Mouse (Mus musculus) R1 (cell line): ENCODE results near the gene Bcl11a.

Experiments used
- DNase-seq: peaks from one replicate; pipeline ENCODE4 v3.0.0-alpha.2; 2018; ENCODE audit warnings: low read depth, low spot score

Gene Bcl11a

DNA sequence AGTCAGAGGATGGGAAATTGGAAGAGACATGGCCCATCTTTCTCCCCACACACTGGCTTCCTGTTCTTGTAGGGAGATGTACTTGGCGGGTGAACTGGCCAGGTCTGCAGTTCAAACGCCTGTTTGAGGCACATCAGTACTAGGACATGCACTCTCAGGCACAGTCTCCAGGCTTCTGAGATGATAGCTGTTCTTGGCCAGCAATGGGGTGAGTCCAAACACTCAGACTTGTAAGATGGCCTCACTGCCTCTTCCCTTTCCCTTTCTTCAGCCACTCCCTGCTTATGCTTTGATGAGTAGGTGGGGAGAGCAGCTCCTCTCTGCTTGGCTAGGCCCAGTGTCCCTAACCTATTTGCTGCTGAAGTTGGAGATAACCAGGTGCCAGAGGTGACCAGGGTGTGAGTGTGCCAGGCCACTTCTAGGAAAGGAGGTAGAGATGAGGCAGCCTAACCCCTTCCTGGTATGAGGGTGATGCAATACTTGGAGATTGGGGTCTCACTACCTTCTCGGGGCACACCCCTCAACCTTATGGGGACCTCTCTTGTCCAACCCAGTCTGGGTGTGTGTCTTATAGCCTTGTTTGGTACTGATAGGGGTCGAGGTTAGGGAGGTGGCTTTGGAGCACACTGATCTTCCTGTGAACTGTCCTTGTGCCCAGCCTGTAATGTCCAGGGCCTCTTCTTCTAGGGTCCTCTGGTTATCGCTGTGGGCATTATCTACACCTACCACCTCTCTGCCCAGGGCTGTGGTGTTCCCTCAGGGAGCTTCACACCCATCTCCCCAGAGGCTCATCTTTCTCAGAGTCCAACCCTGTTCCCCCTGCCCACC is 51.7 kb downstream of the Bcl11a start:
- no peak for DNase-seq

DNA sequence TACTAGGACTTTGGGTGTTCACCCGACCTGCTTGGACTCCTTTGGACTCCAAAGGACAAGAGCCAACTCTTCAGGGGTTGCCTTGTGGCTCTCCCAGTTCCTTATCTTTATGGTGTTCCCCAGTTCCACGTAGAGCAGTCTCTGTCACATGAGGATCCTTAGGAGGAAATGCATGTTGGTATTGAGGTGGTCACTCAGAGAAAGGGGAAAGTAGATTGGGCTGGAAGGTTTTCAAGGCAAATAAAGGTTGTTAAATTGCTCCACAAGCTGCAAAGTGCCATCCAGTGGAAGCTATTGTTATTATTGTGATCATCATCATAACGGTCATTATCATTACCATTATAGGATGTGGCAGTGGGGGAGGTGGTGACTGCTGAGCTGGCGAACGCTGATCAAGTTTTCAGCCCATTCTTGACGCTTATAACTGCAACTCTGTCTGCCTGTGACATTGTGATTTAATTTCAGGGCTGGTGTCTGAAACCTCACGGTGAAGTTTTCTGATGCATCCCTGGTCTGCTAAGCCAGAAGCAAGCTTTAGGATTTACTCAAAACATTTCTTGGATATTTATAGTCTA is 52.4 kb downstream of the Bcl11a start:
- no peak for DNase-seq

DNA sequence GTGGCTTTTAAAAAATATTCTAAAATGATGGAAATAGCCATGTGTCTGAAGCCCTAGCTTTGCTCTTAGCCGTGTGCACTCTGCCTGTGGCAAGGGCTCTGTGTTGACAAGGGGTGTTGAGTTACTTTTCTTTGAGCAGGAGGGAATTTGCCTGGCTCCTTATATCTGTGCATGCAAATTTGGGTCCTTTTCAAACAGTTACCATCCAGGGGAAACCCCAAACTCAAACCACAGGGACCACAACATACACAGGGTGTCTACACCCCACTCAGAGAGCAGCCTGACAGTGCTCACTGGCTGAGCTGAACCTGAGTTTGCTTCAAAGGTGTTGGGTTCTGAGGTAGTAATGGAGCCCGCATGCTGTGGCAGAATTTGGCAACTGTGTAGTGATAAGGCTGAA is 54.0 kb downstream of the Bcl11a start:
- no peak for DNase-seq

DNA sequence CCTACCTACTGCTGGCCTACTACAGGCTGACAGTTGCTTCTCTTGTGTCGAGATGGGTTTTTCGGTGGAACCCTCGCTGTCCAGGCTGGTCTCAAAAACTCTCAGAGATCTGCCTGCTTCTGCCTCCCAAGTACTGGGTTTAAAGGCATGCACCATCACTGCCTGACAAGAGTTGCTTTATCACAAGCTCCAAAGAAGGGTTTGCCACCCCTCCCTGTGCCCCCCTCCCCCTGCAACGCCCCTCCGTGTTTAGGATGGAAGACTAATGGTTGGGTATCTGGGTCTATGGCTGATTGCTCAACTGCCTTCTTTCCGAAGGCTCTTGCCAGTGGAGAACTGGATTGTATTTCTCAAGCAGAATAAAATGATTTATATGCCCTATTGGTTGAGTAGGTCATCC is 54.5 kb downstream of the Bcl11a start:
- DNase-seq = no peak

DNA sequence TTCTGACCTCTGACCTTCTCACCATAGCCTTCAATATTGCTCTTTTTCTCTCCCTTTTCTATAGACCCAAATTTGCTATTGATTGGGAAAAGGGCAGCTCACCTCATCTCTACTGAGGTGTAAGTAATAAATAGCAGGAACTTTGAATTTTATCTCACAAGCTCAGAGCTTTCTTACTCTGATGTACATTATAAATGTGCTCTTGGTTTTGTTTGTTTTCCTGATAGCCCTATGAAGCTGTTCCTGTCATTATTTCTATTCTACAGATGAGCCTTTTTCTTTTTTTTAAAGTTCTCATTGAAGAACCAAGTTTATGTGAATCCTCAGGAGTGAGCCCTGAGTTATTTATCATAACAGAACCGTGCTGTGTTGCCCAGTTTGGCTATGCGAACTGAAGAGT is 55.0 kb downstream of the Bcl11a start:
- no peak for DNase-seq

DNA sequence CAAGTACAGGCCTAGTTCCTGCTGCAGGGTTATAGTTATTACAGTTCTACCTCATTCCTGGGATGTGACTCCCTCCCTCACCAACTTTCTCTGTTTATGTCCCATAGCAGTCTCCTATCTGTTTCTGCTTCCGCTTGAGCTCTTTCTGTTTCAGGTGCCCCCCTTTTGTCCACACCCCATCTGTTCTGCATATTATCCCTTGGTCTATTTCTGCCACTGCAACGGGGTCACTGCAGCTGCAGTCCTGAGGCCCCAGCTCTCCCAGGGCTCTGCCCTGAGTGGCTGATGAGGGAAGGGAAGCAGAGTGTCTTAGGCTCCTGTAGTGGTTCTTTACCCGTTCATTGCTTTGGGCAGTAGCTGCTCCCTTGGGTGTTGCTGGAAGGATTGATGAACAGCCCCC is 55.6 kb downstream of the Bcl11a start:
- DNase-seq = no peak

DNA sequence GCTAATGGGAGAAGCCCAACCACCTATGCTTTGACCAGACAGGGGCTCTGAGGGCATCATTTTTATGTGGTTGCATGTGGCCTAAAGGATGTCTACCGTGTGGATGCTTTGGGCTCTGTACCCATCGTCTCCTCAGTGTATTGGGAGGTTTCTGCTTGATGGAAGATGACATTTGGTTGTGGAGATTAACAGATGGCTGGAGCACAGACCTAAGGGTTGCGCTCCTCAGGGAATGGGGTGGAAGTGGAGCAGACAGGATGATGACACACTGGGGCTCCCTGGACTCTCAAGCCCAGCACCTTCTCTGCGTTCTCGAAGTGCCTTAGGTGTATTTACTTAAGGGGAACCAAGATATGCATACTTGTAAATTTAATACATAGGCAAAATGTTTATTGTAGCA is 56.1 kb downstream of the Bcl11a start:
- DNase-seq = no peak

DNA sequence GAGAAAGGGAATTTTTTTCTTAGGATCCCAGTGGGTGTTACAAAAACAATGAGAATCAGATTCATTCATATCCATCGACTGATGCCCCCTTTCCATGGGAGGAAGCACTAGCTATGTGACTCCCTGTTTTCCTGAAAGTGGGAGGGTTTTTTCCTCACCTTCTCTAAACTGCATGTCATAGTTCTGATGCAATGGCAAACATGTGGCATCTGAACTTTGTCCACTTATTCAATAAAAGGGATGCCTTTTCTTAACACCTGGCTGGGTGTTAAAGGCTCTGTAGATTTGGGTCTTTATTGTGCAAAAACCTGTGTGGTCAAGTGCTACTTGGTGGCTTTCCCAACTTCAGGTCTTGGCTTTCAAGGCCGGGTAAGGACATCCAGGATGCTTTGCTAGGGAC is 57.4 kb downstream of the Bcl11a start:
- DNase-seq = no peak

DNA sequence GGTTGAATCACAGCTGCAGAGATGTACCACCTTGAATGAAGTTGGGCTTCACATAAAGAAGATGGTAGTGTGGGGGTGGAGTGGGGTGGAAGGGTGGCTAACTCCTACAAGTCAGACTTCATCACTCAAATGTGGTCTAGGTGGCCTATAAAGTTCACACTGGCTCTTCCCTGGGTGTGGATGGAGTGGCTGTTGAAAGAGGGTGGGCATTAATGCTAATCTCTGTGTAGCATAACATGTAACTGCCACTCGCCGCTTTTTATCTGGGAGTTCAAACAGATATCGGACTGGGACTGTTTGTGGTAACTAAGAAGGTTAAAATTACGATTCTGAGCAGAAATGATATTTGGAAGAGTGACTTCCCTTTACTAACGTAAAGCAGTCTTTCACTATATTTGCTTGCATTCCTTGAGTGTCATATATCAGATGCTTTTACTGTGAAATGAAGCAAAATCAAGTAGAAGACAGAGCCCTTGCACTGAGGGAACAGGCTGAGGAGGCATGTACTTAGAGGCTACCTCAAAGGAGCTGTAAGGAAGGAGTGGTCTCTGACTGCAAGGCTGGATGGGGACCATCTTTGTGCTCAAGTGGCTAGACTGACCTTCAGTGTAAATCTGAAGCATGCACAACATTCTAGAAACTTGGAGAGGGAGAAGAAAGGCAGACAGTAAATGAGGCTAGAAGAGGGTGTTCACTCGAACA is 58.4 kb downstream of the Bcl11a start:
- DNase-seq = no peak

DNA sequence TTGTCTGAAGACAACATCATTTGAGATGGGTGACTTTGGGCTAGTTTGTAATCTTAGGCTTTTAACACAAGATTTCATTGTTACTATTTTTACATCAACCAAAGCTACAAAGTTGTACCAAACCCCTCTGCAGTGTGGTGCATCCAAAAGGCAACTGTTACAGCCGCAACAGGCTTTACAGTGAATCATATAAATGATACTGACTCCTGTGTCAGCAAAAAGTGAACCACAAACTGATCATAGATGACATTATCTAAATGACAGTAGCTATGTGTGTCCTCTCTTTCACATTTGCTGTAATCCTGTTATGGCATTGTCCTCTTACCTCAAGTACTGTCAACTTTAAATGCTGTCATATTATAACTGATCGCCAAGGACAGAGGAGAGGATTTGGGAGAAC is 60.0 kb downstream of the Bcl11a start:
- DNase-seq = no peak

DNA sequence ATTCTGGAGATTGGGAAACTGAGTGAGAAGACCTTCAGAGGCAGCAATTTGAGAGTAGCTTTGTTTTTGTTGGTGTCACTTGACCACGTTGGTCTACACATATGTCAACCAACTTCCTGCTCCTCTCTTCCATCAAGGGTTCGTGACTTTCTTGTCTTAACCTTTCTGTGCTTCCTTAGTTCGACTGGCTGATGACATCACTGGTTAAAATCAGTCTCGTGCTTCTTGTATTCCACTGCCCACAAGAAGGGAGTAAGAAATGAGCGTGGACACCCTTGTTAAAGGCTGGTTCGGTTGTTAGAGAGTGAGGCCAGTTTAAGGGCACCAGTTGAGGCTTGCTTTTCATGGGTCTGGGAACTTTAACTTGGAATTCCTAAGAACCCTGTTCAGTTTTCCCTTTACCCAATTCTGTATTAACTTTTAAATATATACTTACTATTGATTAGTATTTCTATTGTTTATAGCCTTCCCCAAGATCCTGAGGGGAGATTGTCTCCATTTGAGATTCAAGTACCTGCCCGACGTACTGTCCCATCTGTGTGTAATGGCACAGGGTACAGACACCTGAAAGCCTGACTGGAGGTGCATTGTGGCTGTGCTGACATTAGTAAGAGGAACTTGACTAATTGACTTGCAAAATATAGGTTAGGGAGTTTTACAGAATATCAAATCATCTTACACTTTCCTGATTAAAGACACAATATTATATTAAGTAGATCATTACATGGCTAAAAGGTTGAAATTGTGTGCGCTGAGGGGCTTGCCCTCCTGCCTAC is 60.9 kb downstream of the Bcl11a start:
- DNase-seq = no peak

DNA sequence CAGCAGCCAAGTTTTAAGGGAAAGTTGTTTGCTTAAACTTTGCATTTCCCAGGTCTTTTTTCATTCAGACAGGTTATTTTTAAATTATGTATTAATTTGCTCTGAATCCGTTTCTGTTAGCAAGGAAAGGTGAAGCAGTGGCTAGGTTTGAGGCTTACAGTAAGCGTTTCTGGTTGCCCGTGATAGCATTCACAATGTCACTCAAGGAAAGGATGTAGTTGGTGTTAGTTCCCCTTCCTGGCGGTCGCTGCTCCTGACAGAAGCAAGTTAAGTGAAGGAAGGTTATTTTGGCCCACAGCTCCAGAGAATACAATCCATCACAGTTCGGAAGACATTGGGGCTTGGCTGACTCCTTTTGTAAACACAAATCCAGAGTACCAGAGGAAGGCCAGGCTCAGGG is 61.6 kb downstream of the Bcl11a start:
- DNase-seq = no peak

DNA sequence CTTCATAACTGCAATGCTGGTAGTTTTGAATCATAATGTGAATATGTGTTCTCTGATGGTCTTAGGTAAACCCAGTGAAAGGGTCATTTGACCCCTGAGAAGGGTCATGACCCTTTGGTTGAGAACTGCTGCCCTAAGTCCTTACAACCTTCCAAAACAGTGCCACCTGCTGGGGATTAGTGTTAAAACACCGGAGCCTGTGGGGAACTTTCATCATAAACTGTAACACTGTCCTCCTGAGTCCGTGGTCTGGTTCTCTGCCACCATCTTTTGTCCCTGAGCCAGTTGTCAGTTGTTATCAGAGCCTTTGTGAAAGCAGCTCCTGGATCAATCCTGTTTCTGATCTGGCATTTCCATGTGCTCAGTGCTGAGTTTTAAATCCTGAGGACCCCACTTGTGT is 62.1 kb downstream of the Bcl11a start:
- DNase-seq = peak; percentile 51

DNA sequence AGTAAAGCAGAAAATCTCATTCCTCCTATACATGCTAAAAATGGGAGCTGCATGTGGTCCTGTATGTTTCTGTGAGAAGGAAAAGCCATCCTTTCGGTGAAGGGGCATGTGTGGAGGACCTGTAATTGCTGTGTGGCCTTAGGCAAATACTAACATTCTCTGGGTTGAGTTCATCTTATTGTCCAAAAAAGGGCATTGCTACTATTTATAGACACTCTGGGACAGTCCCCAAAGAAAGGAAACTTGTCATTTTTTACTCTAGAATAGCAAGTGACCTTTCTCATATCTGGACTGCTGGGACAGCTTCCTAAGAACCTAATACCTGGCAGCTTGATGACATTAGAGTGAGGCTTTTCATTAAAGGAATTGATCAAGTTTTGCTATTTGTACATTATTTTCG is 63.1 kb downstream of the Bcl11a start:
- DNase-seq = no peak

DNA sequence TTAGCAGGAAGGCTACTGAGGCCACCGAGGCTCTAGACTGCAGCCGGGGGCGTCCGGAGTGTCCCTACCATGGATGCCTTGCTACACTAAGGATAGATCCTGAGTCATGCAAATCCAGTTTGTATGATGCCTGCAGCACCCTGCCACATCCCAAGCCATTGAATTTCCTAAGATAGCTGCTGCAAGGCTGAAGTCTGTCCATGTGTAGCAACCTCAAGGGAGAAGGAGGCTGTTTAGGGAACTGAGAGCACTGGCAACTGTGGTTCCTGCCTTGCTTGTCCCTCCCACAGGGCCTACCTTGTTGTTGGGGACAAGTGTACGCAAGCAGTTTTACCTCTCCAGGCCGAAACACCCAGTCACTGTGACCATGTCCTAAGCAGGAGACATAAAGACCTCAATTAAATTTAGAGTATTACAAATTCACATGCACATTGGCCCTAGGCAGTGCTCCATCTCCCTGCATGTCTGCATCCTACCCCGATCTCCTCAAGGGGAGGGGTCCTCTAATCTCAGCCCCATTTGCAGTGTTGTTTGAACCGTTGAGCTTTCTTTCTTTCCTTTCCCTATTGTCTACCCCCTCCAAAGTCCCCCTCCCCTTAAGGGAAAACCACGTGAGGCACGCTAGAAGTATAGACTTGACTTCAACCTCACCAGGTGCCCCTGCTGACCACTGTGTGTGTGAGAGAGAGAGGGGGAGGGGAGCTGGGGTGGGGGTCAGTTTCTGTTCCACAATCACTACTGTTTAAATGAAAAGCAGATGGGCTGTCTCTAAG is 63.8 kb downstream of the Bcl11a start:
- no peak for DNase-seq

DNA sequence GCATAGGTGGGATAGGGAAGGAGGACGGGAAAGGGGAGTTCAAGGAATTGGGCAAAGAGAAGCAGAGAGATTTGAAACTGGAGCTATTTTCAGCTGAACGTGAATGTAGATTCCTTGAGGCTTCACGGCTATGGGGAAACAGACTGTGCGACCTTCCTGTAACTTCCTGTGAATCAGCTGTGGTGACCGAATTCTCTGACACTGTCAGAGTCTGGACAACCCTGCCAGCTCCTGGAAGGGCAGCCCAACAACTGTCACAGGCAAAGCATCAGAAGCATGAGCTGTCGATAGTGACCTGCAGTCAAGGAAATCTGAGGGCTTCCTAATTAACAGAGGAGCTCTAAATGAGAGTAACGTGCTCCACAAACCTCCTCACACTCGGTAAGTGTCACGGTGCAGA is 64.5 kb downstream of the Bcl11a start:
- no peak for DNase-seq

DNA sequence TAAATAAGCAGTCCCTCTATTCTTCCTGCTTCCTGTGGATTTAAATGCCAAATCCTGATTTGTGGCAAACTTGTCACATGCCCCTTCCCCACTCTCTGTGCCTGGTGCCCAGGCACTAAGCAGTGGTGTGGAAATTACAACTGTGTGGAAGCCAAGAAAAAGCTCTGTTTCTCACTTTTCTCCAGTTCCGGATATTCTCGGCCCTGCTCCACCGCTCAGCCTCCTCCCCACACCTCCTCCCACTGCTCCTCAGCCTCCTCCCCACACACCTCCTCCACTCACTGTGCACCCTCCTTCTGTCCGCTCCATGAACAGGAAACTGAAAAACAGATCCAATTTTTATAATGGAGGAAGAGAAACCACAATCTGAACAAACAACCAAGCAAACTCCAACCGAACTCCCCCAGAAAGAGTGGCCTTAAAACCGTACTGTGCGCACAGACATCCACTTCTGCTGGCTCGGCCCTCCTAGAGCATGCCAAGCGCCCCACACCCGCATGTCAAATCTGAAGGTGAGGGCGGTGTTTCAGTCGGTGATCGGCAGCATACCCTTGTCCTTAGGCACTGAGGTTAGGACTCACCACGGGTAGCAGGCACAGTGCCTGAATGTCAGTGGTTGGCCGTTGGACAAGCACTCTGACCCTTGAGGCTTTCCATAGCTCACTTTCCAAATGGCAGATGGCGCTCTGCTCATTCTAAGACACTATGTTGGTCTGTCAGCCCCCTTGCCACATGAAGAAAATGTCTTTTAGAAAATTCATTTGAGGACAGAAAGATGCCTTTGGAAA is 66.5 kb downstream of the Bcl11a start:
- peak; percentile 13 for DNase-seq

DNA sequence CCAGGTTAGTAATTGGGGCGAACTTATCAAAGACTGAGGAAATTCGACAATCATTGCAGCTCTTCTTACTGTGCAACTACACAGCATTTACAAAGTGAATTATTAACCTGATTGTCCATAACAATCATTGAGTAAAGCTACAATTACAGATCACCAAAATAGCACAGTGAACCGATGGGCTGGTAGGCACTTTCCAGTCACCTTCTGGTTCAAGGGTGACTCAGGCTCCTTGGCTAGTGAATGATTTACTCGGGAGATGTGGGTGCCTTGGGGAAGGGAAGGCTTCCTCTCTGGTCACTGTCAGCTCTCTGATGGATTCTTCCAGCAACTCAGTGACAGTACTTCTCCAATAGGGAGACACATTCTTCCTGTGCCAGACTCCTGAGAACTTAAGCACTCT is 68.2 kb downstream of the Bcl11a start:
- no peak for DNase-seq

DNA sequence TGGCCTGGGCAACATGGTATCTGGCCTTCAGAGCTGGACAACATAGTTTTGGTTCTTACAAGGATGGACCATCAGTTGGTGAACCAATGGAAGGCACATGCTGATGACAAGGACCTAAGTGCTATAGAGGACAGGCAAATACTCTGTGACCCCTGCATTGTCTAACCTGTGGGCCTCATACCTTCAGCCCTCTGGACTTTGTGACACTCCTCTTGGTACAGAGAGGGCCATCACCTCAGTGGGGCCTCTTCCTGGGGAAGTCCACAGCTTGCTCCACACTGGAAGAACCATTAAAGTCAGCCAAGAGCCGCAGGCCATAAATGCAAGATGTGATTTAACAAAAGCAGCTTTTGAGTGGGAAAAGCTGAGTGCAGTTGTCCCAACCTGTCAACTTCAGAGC is 68.6 kb downstream of the Bcl11a start:
- DNase-seq = no peak

DNA sequence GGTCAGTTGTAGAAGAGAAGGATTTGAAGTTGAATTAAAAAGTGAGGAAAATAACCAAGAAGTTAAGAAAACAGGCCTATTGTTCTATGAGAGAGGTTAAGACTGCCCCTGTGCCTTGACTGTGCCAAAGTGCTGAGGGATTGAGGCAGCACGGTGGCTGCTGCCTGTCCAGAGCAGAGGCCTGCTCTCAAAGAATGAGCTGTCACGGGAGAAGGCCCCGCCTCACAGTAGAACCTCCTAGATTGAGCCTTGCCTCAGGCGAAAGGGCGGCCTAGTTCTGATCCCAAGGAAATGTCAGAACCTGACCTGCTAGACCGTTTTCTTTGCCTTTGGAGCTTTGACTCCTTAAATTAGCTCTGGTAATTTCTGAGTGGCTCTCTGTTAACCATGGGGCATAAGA is 69.8 kb downstream of the Bcl11a start:
- no peak for DNase-seq

DNA sequence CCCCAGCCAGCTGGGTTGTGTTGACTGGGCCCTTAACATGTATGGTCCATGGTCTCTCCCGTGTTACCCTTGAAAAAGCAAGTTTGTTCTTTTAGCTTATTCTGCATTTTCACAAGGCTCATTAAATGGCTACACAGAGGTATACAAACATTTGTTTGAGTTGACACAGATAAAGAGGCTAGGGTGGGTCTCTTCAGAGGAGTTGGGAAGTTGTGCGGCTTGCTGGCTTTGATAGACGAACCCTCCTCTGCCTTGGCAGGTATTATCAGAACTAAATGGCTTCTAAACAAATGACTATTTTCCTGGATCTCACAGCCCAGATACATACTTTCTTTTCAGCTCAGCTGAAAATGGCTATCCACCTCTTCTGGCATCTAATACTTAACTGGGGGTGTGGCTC is 70.7 kb downstream of the Bcl11a start:
- DNase-seq = no peak
